32 mouse cellular contexts compared by ENCODE assay signal in genomic region chr8:65097760-65098415, GRCm38 (mm10). TPM values are rescaled to one million over a fixed set of nuclear protein-coding genes. Genes with fewer than 3 reads are reported as not detected.
DNase-seq lines count a peak whose midpoint lies in the region; ATAC-seq and TF ChIP-seq lines count a peak whose summit lies in the region.
"Had no signal": no experiment of that assay in that cellular context is flagged by ENCODE, and none has a peak within 500 bp of the region (broad histone marks: within the 10 kb centered on the region; RNA-seq: fewer than 3 reads in every experiment).

No protein-coding gene starts in this region.

- H3K27me3 ChIP-seq in lung, embryonic 14.5 days (ENCODE audit: insufficient read depth, low read length): no peaks in the 10 kb centered on the region
- no peaks in the 10 kb centered on the region for H3K27me3 ChIP-seq in intestine, embryonic 15.5 days (replicated peaks)
- H3K27me3 ChIP-seq: hindbrain, embryonic 13.5 days had no signal

- no peak overlapping the region for H3K27ac ChIP-seq in lung, embryonic 14.5 days (ENCODE audit: low read depth)
- H3K27ac ChIP-seq in intestine, embryonic 15.5 days: no peak overlapping the region
- H3K27ac ChIP-seq: forebrain, embryonic 10.5 days; hindbrain, embryonic 13.5 days; liver, embryonic 14.5 days; macrophage had no signal

- ATAC-seq in lung, embryonic 14.5 days (ENCODE audit: insufficient read depth): no peak
- ATAC-seq in intestine, embryonic 15.5 days: peak; percentile 81
- ATAC-seq: activated CD4-positive, CD25-positive, alpha-beta regulatory T cell, adult 4 months; forebrain, embryonic 16.5 days had no signal

- H3K4me1 ChIP-seq in lung, embryonic 14.5 days (ENCODE audit: insufficient read depth): no peaks in the 10 kb centered on the region
- H3K4me1 ChIP-seq in intestine, embryonic 15.5 days (replicated peaks): no peaks in the 10 kb centered on the region
- H3K4me1 ChIP-seq: forebrain, embryonic 10.5 days; hindbrain, embryonic 13.5 days had no signal

- no peak for TF ChIP-seq CTCF in lung, embryonic 14.5 days (IDR thresholded peaks at IDR 0.05; ENCODE audit: low read depth)

- H3K4me2 ChIP-seq in lung, embryonic 14.5 days: no peak overlapping the region
- no peak overlapping the region for H3K4me2 ChIP-seq in intestine, embryonic 15.5 days (replicated peaks)
- H3K4me2 ChIP-seq: hindbrain, embryonic 13.5 days had no signal

- 31% methylated on average over 7 of the region's 7 CpGs for WGBS in lung, embryonic 14.5 days
- 43% methylated on average over 7 of the region's 7 CpGs for WGBS in intestine, embryonic 15.5 days

- H3K4me3 ChIP-seq in lung, embryonic 14.5 days (ENCODE audit: low read depth, low read length): no peak overlapping the region
- H3K4me3 ChIP-seq in intestine, embryonic 15.5 days (replicated peaks): no peak overlapping the region
- H3K4me3 ChIP-seq: forebrain, embryonic 10.5 days; hindbrain, embryonic 13.5 days had no signal

- peak; percentile 34 for DNase-seq in lung, embryonic 14.5 days
- DNase-seq in lung, postnatal 10 days: no peak
- peak; percentile 36 for DNase-seq in kidney, adult 9 months
- no peak for DNase-seq in adrenal gland, postnatal 36 days
- DNase-seq in thymus, postnatal 10 days (ENCODE audit: low spot score in 2 of 2): no peak
- DNase-seq in heart, adult 18-20 months: no peak
- DNase-seq: adrenal gland, postnatal 10 days; cerebellum, adult 8-10 months; gastrocnemius, postnatal 14 days; layer of hippocampus, adult 9-11 months; right cerebral cortex, postnatal 14 days had no signal

- H3K36me3 ChIP-seq in lung, embryonic 14.5 days (ENCODE audit: insufficient read depth): no peaks in the 10 kb centered on the region
- H3K36me3 ChIP-seq in intestine, embryonic 15.5 days: no peaks in the 10 kb centered on the region
- H3K36me3 ChIP-seq: forebrain, embryonic 10.5 days; hindbrain, embryonic 13.5 days had no signal

- no peaks in the 10 kb centered on the region for H3K9me3 ChIP-seq in lung, embryonic 14.5 days (ENCODE audit: low read depth, low read length)
- no peaks in the 10 kb centered on the region for H3K9me3 ChIP-seq in intestine, embryonic 15.5 days
- H3K9me3 ChIP-seq: forebrain, embryonic 10.5 days; hindbrain, embryonic 13.5 days had no signal

- H3K9ac ChIP-seq in lung, embryonic 14.5 days: no peak overlapping the region
- H3K9ac ChIP-seq in intestine, embryonic 15.5 days: no peak overlapping the region
- H3K9ac ChIP-seq: hindbrain, embryonic 13.5 days; liver, embryonic 14.5 days had no signal

RNA-seq across cellular contexts. Expression of gene Gm10663, which starts 23.1 kb away (rescaled TPM):
- not detected in 2 replicates for polyA plus RNA-seq in lung, embryonic 14.5 days (2014; fragmentation: Nextera tagmentation; extraction: Ambion mirVana)
- not detected in 2 replicates for polyA plus RNA-seq in intestine, embryonic 15.5 days (2015; fragmentation: Nextera tagmentation; extraction: Ambion mirVana)
- total RNA-seq in adrenal gland, postnatal 36 days (2021): not detected
- not detected for total RNA-seq in heart, adult 18-20 months (2021)
- total RNA-seq: adrenal gland, postnatal 10 days; common myeloid progenitor, adult 5-6 weeks; ES-E14; gastrocnemius, postnatal 14 days; heart, adult 8-10 months; heart, postnatal 25 days; left cerebral cortex, adult 18-20 months; left cerebral cortex, postnatal 25 days; monocyte, adult 5-6 weeks; neutrophil, adult 5-6 weeks had no signal
- polyA plus RNA-seq: activated CD4-positive, CD25-positive, alpha-beta regulatory T cell, adult 4 months; forebrain, embryonic 10.5 days; forebrain, embryonic 16.5 days; heart, embryonic 14.5 days; hindbrain, embryonic 13.5 days; large intestine, adult 2 months; limb, embryonic 14.5 days; liver, embryonic 14.5 days; lung, embryonic 16.5 days; macrophage; thymus, postnatal 0 days; urinary bladder, adult 2 months had no signal

RNA-seq across cellular contexts. Expression of gene BC030870, which starts 31.5 kb away (rescaled TPM):
- 1.8 and 2.6 TPM in 2 replicates for polyA plus RNA-seq in lung, embryonic 14.5 days (2014; fragmentation: Nextera tagmentation; extraction: Ambion mirVana)
- polyA plus RNA-seq in intestine, embryonic 15.5 days (2015; fragmentation: Nextera tagmentation; extraction: Ambion mirVana): 31.9 and 32.3 TPM in 2 replicates
- total RNA-seq in adrenal gland, postnatal 36 days (2021): not detected
- total RNA-seq in heart, adult 18-20 months (2021): under 1 TPM in 1 of 2 experiments, not detected in 1; 0.18 TPM
- total RNA-seq: adrenal gland, postnatal 10 days; common myeloid progenitor, adult 5-6 weeks; ES-E14; gastrocnemius, postnatal 14 days; heart, adult 8-10 months; heart, postnatal 25 days; left cerebral cortex, adult 18-20 months; left cerebral cortex, postnatal 25 days; monocyte, adult 5-6 weeks; neutrophil, adult 5-6 weeks had no signal
- polyA plus RNA-seq: forebrain, embryonic 10.5 days; forebrain, embryonic 16.5 days; heart, embryonic 14.5 days; hindbrain, embryonic 13.5 days; macrophage; thymus, postnatal 0 days; urinary bladder, adult 2 months had no signal

Comparison
In these comparisons a context has a peak if more than half of its experiments do, and no peak if none do; other contexts are left out.
1. DNase-seq: peak in lung, embryonic 14.5 days (single experiment) and kidney, adult 9 months (single experiment); none in lung, postnatal 10 days (single experiment), adrenal gland, postnatal 36 days (0 of 2), thymus, postnatal 10 days (0 of 2) and heart, adult 18-20 months (0 of 2).